Mouse (Mus musculus) kidney, adult 10 weeks (tissue): ENCODE data around the gene Tmem56. TPM values are rescaled to one million over a fixed set of nuclear protein-coding genes. Genes with fewer than 3 reads are reported as not detected.

Source experiments
- polyA plus RNA-seq: library from polyadenylated mRNA; stranded (reverse); fragments of 350-450 nt; fragmentation: Illumina TruSeq; extraction: RNeasy Lipid Tissue Mini Kit (QIAGEN cat#74804); gene quantifications from one replicate; pipeline ENCODE4 v1.2.3, GENCODE M21; 2014; ENCODE audit warnings: low read depth, low replicate concordance

Gene Tmem56
- 20.7 TPM for polyA plus RNA-seq

GRCm38 (mm10) chr3:121282998-121283397 is at the start of gene Tmem56:
Gene Tmem56 (minus strand): TSS chr3:121283098.

GRCm38 (mm10) chr3:121291560-121292258 is 8.8 kb upstream of the Tmem56 start, which contains the start of gene Alg14:
Gene Alg14 (plus strand): TSS chr3:121291773.

GRCm38 (mm10) chr3:121171243-121171871 is 111.5 kb downstream of the Tmem56 start, which contains the start of gene Rwdd3:
Gene Rwdd3 (minus strand): TSS chr3:121171695.

Other genes starting within 250 kb of the Tmem56 start
- 11.6 TPM for gene Rwdd3, start 111.4 kb downstream of the Tmem56 start, polyA plus RNA-seq
- 19.2 TPM for gene Alg14, start 8.7 kb upstream of the Tmem56 start, polyA plus RNA-seq
- gene Cnn3, start 143.4 kb upstream of the Tmem56 start, polyA plus RNA-seq = 315 TPM
- gene Slc44a3, start 249.3 kb upstream of the Tmem56 start, polyA plus RNA-seq = 47.5 TPM